Mouse (Mus musculus): ENCODE results near the gene Tfap2a. TPM values are rescaled to one million over a fixed set of nuclear protein-coding genes. Genes with fewer than 3 reads are reported as not detected.
A peak's percentile ranks its signal among the peaks of the same experiment; 100 is the strongest.

The Tfap2a gene
- total RNA-seq, 2 experiments from 2014 or later: 0.45 TPM; not detected in 1

DNA sequence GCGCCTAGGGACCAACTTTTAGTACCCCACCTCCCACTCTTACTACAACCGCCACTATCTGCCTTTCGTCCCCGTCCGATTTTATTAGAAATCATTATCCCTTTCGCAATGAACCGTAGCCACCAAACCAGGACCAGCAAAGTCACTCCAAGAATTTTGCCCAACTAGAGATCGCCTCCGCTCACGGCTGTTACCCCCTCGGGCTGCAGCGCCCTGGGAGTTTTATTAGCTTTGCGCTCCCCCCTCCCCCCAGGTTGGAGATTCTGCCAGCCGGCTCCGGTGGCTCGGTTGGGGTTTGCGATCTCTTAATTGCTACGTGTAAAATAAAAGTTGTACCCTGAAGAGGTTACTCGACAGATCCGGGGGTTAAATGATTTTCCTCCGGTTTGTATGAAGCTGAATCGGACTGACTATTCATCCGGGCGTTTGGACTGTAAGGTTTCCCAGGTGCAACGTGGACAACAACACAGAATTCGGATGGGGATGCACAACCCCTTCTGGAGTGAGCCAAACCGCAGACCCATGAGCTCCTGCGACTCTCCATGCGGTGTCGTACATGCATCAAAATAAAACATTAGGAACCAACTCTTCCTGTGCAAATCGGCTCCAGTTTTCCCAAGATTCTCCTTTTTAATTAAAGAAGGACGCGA is 3.7 kb downstream of the Tfap2a start:
- DNase-seq (ENCODE audit: low spot score in 2 of 2): no peak

DNA sequence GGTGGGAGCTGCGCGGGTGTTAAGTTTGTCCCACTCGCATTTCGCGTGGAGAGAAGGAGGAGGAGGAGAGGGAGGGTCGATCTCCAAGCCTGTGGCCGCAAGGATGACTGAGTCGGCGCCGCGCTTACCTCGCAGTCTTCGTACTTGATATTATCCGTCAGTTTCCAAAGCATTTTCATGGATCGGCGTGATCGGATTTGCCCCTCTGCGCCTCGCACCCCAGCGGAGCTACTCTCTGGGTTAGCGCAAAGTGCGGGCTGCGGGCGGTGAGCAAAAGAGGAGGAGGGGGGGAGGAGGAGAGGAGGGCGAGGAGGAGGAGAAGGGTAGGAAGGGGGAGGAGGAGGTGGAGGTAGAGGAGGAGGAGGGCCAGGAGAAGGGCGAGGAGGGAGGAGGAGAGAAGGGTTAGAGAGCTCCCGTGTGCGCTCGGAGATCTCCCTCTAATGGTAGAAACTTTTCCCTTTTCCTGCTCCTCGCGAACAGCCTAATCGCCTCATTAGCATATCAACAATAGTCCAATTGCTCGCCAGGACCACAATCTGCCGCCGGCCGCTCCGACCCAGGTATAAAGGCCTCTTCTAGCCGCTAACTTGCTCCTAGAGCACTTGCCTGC is 4.5 kb downstream of the Tfap2a start:
- DNase-seq (ENCODE audit: low spot score in 2 of 2): no peak

GRCm38 (mm10) chr13:40732816-40733541 is 5.2 kb downstream of the Tfap2a start:
- DNase-seq (ENCODE audit: low spot score in 2 of 2): no peak

GRCm38 (mm10) chr13:40732085-40732484 is 6.1 kb downstream of the Tfap2a start:
- DNase-seq (ENCODE audit: low spot score in 2 of 2): no peak

GRCm38 (mm10) chr13:40731179-40731841 is 6.9 kb downstream of the Tfap2a start:
- no peak for DNase-seq (ENCODE audit: low spot score in 2 of 2)

DNA sequence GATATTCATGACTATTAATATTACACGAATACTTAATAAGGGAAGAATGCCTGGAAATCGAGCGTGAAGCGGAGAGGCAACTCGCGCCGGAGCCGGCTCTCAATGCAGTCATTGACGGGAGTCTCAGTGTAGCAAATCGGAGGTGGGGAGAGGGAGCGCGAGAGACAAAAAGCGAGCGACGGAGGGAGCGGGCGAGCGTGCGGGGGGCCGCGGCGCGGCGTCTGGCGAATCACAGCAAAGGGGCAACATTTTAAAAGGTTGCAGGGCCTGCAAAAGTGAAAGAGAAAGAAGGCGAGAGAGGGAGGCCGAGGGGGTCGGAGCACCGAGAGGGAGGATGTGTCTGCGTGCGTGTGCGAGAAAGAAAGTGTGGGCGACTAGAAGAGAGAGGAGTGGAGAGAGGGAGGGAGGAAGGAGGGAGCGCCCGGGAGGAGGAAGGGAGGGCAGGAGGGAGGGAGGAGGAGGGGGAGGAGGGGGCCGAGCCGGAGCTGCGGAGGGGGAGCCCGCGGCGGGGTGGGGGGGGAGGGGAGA is 7.5 kb downstream of the Tfap2a start:
- DNase-seq (ENCODE audit: low spot score in 2 of 2): no peak

DNA sequence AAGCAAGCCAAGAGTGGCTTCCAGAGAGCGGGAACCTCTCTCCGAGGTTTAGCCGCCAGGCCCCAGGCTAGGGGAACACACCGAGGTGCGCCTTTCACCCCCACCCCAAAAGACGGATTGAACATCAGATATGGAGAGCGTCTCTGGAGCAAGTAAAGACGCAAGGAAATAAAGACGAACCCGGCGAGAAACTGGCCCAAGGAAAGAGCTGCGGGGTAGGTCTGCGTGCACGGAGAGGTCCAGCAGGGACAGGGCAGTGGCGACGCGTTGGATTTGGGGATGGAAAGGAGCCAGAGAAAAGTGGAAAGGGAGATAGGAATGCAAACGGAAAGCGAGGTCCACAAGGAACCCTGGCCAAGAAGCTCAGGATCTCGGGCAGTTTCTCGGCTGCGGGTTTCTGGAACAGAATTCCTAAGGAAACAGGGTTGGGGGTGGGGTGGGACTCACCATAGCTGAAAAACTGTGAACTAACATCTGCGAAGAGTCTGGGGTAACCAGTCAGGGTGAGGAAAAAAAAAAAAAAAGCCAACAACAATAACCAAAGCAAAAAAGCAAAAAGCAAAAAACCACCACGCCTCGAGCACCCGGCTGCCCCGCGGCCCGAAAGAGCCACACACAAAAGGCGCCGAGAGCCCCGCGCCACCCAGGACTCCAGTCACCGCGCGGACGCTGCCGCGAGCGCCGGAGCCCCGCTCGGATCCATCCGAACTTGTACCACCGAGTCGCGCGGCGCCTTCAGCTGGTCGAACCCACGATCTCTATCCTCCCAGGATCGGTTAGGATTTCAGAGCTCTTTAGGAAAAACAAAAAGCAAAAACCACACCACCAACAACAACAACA is 8.4 kb downstream of the Tfap2a start:
- no peak for DNase-seq (ENCODE audit: low spot score in 2 of 2)

- no peak for DNase-seq (ENCODE audit: low spot score in 2 of 2)
These were observed 9.1 kb downstream of the Tfap2a start for GRCm38 (mm10) chr13:40729037-40729436.

DNA sequence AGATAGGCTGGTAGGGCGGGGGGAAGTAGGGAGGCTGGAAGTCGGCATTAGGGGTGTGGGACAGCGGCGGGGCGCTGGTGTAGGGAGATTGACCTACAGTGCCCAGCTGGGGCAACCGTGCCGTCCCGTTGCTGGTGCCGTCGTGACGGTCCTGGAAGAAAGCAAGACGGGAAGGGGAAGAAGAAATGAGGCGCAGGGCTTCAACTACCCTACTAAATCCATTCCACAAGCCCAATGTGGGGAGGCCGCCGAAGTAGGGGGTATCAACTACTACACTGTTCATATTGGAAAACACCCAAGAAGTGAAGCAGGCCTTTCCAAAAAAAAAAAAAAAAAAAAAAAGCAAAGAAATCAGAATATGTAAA is 9.6 kb downstream of the Tfap2a start:
- DNase-seq (ENCODE audit: low spot score in 2 of 2): no peak

GRCm38 (mm10) chr13:40727731-40728625 is 10.2 kb downstream of the Tfap2a start:
- DNase-seq (ENCODE audit: low spot score in 2 of 2): no peak

DNA sequence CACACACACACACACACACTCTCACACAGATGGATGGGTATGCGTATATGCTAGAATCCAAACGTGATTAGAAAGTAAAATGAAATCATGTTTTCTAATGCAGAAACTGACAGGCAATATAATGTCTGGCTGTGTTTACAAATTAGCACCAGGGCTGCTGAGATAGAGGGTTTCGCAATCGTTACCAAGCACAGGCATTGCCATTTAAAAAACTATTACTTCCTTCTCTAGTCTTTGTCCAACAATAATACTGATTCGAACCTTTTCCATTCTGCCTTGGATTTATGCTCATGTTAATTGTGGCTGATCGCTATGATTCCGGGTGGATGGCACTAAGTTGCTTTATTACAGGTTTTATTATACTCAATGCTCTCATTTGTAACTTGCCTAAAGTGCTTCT is 12.3 kb downstream of the Tfap2a start:
- no peak for DNase-seq (ENCODE audit: low spot score in 2 of 2)

DNA sequence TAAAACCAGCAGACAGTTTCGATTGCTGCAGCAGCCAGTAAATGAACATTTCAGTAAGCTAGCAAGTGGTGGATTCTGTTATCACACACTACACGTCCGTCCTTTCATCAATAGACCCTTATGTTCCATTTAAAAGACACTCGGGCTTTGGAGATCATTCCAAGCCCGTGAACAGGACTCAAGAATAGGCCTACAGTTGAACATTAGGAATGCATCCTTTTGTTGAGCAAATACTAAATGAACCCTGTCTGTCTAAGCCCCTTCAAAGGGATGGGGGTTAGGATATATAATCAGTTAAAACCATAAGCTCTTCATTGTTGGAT is 14.6 kb downstream of the Tfap2a start:
- no peak for DNase-seq (ENCODE audit: low spot score in 2 of 2)

DNA sequence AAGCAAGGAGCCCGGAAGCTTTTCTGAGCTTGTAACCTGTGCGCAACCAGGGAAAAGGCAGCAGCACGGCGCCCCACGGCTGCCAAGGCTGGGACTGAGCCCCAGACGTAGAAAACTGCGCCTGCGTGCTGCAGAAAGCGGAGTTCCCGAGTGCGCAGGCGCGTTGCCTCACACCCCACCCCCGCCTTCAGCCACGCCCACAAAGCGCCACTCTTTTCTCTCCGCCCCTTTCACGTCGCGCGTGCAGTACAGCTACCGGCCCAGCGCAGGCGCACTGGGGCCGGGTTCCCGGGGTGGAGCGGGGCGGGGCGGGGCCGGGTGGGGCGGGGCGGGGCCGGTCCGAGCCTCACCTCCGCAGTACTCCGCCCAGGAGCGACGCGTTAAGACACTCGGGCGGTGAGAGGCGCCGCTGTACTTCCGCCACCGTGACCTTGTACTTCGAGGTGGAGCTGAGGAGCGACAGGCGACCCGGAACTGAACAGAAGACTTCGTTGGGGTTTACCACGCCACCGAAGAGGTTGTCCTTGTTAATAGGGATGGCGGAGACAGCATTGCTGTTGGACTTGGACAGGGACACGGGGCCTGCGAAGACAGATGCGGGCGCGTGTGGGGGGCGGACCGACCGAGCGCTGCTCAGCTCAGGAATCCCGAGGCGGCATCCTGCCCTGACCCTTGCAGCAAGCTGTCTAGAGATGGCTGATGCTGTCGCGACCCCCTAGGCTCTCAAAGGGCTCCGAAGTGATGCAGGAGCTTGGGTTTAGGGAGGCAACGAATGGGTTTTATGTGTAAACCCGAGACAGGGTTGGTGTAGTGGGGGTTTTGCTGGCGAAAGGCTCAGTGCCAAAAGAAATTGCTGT is 15.2 kb downstream of the Tfap2a start:
- DNase-seq (ENCODE audit: low spot score in 2 of 2): peak; percentile 82 to 85

DNA sequence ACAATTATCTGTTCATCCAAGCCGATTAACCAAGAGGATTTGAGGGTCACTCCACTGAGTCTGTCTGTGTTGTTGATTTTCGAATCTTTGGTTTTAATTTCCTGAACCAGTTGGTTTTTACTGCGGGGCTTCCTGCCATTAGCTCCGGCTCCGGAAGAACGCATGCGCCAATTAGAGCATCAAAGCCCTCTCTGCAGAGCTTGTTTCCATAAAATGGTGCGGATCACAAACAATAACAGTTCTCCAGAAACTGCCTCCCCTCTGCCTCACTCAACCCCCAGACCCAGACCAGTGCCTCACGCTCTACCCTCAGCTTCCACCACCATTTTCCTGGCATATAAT is 18.5 kb downstream of the Tfap2a start:
- DNase-seq (ENCODE audit: low spot score in 2 of 2): no peak

DNA sequence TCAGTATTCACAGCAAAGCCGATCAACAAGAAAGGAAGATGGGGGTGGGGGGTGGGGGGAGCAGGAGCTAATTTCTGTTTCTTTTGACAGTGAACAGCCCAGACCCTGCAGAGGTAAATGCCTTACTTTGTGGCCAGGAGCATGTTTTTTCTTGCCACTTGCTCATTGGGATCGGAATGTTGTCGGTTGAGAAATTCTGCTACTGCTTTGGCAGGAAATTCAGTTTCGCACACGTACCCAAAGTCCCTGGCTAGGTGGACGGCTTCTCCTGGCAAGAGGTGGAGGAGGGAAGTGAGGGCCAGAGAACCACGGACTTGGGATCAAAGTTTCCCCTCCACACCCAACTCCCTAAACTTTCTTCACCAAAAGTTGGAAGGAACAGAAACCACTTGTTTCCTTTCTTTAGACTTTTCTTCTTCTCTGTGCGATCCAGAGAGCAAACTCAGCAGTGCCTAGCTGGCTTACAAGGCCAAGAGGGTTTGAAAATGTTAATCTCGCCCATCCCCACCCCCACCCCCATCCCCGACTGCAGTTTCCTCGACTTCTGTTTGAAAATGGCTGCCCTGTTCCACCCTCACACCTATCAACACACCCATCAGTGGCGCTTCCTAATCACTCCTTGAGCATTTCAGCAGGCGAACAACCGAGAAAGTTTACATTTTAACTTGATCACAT is 19.0 kb downstream of the Tfap2a start:
- no peak for DNase-seq (ENCODE audit: low spot score in 2 of 2)

GRCm38 (mm10) chr13:40716771-40717716 is 21.1 kb downstream of the Tfap2a start:
- DNase-seq (ENCODE audit: low spot score in 2 of 2): no peak

DNA sequence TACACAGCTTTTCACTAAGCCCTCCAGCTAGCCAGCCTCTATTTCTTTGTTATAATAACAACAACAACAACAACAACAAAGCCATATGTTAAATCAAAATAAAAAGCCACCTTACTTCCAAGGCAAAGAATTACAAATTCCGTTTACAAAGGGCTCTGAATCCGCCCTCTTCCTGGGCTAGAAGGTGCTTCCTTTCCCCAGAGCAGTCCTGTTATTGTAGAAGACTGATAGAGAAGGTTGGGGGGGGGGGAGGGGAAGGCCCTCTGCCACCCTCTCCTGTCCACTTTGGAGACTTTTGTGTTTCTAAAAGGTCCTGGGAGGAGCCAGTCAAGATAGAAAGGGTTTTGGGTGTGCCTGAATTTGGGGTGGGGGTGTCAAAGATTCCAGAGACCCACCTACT is 23.6 kb downstream of the Tfap2a start:
- no peak for DNase-seq (ENCODE audit: low spot score in 2 of 2)
